ENCODE assay signal across 11 mouse cellular contexts in genomic region chr8:119914161-119914560, GRCm38 (mm10). TPM values are rescaled to one million over a fixed set of nuclear protein-coding genes. Genes with fewer than 3 reads are reported as not detected.
A peak's percentile ranks its signal among the peaks of the same experiment; 100 is the strongest.
DNase-seq lines count a peak whose midpoint lies in the region; ATAC-seq lines count a peak whose summit lies in the region.
"Had no signal": no experiment of that assay in that cellular context is flagged by ENCODE, and none has a peak within 500 bp of the region (broad histone marks: within the 10 kb centered on the region; RNA-seq: fewer than 3 reads in every experiment).

No protein-coding gene starts in this region.

- peak overlapping the region; percentile 88 for H3K4me3 ChIP-seq in liver, embryonic 12.5 days
- H3K4me3 ChIP-seq: heart, embryonic 10.5 days had no signal

- H3K27me3 ChIP-seq in liver, embryonic 12.5 days (replicated peaks), result no peaks in the 10 kb centered on the region

- DNase-seq in kidney, adult 11 months, result peak; percentile 42
- no peak for DNase-seq in kidney, postnatal 10 days
- no peak for DNase-seq in frontal cortex, adult 2 months (ENCODE audit: extremely low spot score in 1 of 2, low spot score in 1 of 2)
- DNase-seq in cerebellum, postnatal 25 days, result no peak
- DNase-seq in adrenal gland, postnatal 25 days, result no peak
- DNase-seq: lung, postnatal 10 days had no signal

- H3K9me3 ChIP-seq in liver, embryonic 12.5 days (replicated peaks), result no peaks in the 10 kb centered on the region
- H3K9me3 ChIP-seq: heart, embryonic 10.5 days had no signal

- ATAC-seq in CD4-positive, CD25-positive, alpha-beta regulatory T cell, adult 4 months, result peak; percentile 22
- peak; percentile 42 for ATAC-seq in common myeloid progenitor, adult 5-6 weeks (replicated peaks; ENCODE audit: low read depth, poor library complexity, severe bottlenecking)
- no peak for ATAC-seq in liver, embryonic 12.5 days
- ATAC-seq: forebrain, embryonic 16.5 days had no signal

- H3K4me1 ChIP-seq in liver, embryonic 12.5 days, result peaks cover 84% of the 10 kb centered on the region

- peaks cover 22% of the 10 kb centered on the region for H3K36me3 ChIP-seq in liver, embryonic 12.5 days

- 18% methylated on average over 2 of the region's 2 CpGs for WGBS in liver, embryonic 12.5 days (ENCODE audit: insufficient replicate concordance)

- peak overlapping the region; percentile 91 for H3K4me2 ChIP-seq in liver, embryonic 12.5 days

- peak overlapping the region; percentile 97 for H3K9ac ChIP-seq in liver, embryonic 12.5 days

- H3K27ac ChIP-seq in liver, embryonic 12.5 days, result peak overlapping the region; percentile 99
- H3K27ac ChIP-seq: heart, embryonic 10.5 days had no signal

RNA-seq across cellular contexts. Expression of gene Gm20388, which starts 3.5 kb away (rescaled TPM):
- polyA plus RNA-seq in CD4-positive, CD25-positive, alpha-beta regulatory T cell, adult 4 months (2017; shearing (Covaris generic)), result 10 to 100 TPM; 10.7 to 12.8 TPM
- 35.7 and 36.7 TPM in 2 replicates for total RNA-seq in common myeloid progenitor, adult 5-6 weeks (2017)
- polyA plus RNA-seq in liver, embryonic 12.5 days (2016; fragmentation: Nextera tagmentation; extraction: Ambion mirVana), result not detected in 2 replicates
- polyA plus RNA-seq in frontal cortex, adult 2 months (2012; rRNA removed), result 15.5 and 22.2 TPM in 2 replicates
- total RNA-seq in adrenal gland, postnatal 25 days (2021), result 3.6 and 27.1 TPM in 2 replicates

RNA-seq across cellular contexts. Expression of gene Usp10, which starts 4.0 kb away (rescaled TPM):
- 10 to 100 TPM; 56.3 to 97.3 TPM for polyA plus RNA-seq in CD4-positive, CD25-positive, alpha-beta regulatory T cell, adult 4 months (2017; shearing (Covaris generic))
- total RNA-seq in common myeloid progenitor, adult 5-6 weeks (2017), result 53.3 and 85.6 TPM in 2 replicates
- 124 and 136 TPM in 2 replicates for polyA plus RNA-seq in liver, embryonic 12.5 days (2016; fragmentation: Nextera tagmentation; extraction: Ambion mirVana)
- polyA plus RNA-seq in frontal cortex, adult 2 months (2012; rRNA removed), result 86.8 and 98.2 TPM in 2 replicates
- total RNA-seq in adrenal gland, postnatal 25 days (2021), result 110 and 153 TPM in 2 replicates

RNA-seq across cellular contexts. Expression of gene Klhl36, which starts 52.1 kb away (rescaled TPM):
- 10 to 100 TPM in 1 of 2 experiments, 1 to 10 TPM in 1; 6.2 to 11.6 TPM for polyA plus RNA-seq in CD4-positive, CD25-positive, alpha-beta regulatory T cell, adult 4 months (2017; shearing (Covaris generic))
- total RNA-seq in common myeloid progenitor, adult 5-6 weeks (2017), result 5.7 and 7.4 TPM in 2 replicates
- 7.0 and 7.7 TPM in 2 replicates for polyA plus RNA-seq in liver, embryonic 12.5 days (2016; fragmentation: Nextera tagmentation; extraction: Ambion mirVana)
- 9.5 and 10.2 TPM in 2 replicates for polyA plus RNA-seq in frontal cortex, adult 2 months (2012; rRNA removed)
- total RNA-seq in adrenal gland, postnatal 25 days (2021), result 6.9 and 13.5 TPM in 2 replicates

Comparison
In these comparisons a context has a peak if more than half of its experiments do, and no peak if none do; other contexts are left out.
1. RNA of gene Gm20388, which starts 3.5 kb away (polyA plus RNA-seq): 15.5 to 22.2 TPM in frontal cortex, adult 2 months and 10.7 to 12.8 TPM in CD4-positive, CD25-positive, alpha-beta regulatory T cell, adult 4 months; not detected in liver, embryonic 12.5 days; every median in the first group is over 10 times any median in the second.